Mouse (Mus musculus) embryonic fibroblast, embryonic 13.5 days (primary cell): ENCODE data around the gene Thbs4.

Source experiments
- CTCF ChIP-seq: IDR thresholded peaks from 2 replicates; pipeline ENCODE4 v1.5.1; 2011; ENCODE audit warnings: mild to moderate bottlenecking, control low read depth, low read length, moderate library complexity, borderline replicate concordance; ENCODE audit not compliant: insufficient read depth
- POLR2A ChIP-seq: IDR thresholded peaks from 2 replicates; pipeline ENCODE4 v1.6.1; 2011; ENCODE audit warnings: low read depth, mild to moderate bottlenecking, control low read depth, low read length, moderate library complexity

DNA sequence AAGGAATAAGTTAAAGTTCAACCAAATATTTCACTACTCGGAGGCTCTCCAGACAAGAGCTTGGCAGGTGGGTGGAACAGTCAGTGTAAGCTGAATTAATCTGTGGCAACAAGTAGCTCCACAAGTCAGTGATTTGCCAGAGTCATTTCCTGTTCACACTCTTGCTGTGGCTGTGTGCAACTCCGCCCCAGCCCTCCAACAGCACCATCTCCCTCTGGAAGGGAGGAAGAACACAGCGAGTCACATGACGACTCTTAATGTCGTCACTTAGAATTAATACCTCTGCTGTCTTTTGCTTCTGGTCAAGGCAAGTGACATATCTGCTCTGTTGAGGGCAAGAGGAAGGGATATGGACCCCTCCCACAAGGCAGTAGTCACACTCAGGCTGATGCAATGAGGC lies 72.2 kb downstream of the Thbs4 start:
- TF ChIP-seq POLR2A = no peak
- TF ChIP-seq CTCF = no peak
